Mouse (Mus musculus): ENCODE data around the gene Akap9. TPM values are rescaled to one million over a fixed set of nuclear protein-coding genes. Genes with fewer than 3 reads are reported as not detected.

Gene Akap9
- polyA plus RNA-seq (2014; fragmentation: Illumina TruSeq; extraction: RNeasy Lipid Tissue Mini Kit (QIAGEN cat#74804); ENCODE audit: low replicate concordance): 117 TPM

GRCm38 (mm10) chr5:3927801-3928689 is at the start of gene Akap9:
Akap9 (plus strand) TSS chr5:3928054.

DNA sequence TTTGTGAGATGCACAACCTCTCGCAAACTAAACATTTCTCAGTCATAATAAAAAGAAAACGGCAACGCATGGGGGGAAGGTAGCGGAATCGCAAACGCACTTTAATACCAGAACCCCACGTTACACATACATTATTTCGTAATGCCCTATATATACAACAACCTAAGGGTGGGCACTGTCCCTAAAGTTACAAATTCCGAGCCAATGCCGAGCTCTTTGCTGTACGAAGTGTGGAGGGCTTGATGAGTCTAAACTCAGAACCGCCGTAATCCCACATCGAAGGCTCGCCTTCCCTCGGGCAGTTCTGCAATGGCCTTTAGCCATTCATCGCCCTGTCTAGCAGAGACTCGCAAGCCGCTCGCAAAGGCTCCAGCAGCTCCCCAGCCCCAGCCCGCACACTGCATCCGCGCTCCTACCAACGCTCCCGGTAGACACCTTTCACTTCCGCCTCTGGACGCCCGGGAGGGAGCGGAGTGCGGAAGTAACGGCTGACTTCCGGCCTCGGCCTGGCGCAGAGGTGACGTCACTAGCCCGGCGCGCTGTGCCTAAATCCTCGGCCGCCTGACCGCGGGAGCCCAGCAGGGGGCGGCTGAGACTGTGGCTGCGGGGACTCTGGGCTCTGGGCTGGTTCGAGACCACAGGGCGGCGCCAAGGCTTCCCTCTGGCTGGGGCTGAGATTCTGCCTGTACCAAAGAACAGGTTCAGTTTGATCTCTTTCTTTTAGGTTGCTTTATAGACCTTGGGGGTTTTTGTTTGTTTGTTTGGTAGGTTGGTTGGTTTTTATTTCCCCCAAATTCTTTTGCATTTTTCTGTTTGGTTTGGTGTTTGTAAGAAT is 34.2 kb upstream of the Akap9 start, which contains the start of gene Mterf1a:
Mterf1a (minus strand) TSS at position 475 of the 835 bp plus-strand sequence.

GRCm38 (mm10) chr5:4104341-4105040 is 176.6 kb downstream of the Akap9 start, which contains the start of gene Cyp51:
Cyp51 (minus strand) TSS chr5:4104746.

Other genes with a start within 250 kb of the Akap9 start
- gene Ankib1, start 125.1 kb upstream of the Akap9 start, polyA plus RNA-seq (2014; fragmentation: Illumina TruSeq; extraction: RNeasy Lipid Tissue Mini Kit (QIAGEN cat#74804); ENCODE audit: low replicate concordance): 59.3 TPM
- 89.4 TPM for gene Krit1, start 124.9 kb upstream of the Akap9 start, polyA plus RNA-seq (2014; fragmentation: Illumina TruSeq; extraction: RNeasy Lipid Tissue Mini Kit (QIAGEN cat#74804); ENCODE audit: low replicate concordance)
- gene Lrrd1, start 82.9 kb upstream of the Akap9 start, polyA plus RNA-seq (2014; fragmentation: Illumina TruSeq; extraction: RNeasy Lipid Tissue Mini Kit (QIAGEN cat#74804); ENCODE audit: low replicate concordance): not detected
- gene Mterf1a, start 34.1 kb upstream of the Akap9 start, polyA plus RNA-seq (2014; fragmentation: Illumina TruSeq; extraction: RNeasy Lipid Tissue Mini Kit (QIAGEN cat#74804); ENCODE audit: low replicate concordance): 17.7 TPM
- gene Cyp51, start 176.7 kb downstream of the Akap9 start, polyA plus RNA-seq (2014; fragmentation: Illumina TruSeq; extraction: RNeasy Lipid Tissue Mini Kit (QIAGEN cat#74804); ENCODE audit: low replicate concordance): 40.3 TPM

All from small intestine, adult 10 weeks (tissue).